Mouse (Mus musculus): Measurements from ENCODE around the gene Grap.

DNA sequence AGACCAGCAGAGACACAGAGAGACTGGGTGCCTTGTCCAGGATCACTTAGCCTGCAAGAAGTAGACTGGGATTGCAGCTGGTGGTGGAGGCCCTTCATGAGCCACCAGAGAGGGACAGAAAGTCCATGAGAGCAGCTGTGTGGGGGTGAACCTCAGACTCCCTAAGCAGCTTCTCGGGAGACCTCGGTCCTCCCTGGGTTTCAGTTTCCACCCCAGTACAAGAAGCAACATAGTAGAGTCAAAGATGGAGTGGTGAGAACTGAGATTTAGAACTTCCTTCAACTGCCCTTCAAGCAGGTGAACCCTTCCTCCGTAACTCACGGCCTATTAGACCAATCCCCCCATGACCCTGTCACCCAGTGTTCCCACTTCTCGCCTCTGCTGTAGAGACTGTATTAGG is 9.1 kb downstream of the Grap start:
- no peak for TF ChIP-seq POLR2A (IDR thresholded peaks at IDR 0.05; ENCODE audit: low read depth, low read length)
- TF ChIP-seq CTCF (IDR thresholded peaks at IDR 0.05; ENCODE audit: extremely low read depth, insufficient read length, insufficient replicate concordance, low read depth, low read length) = no peak
